Mouse (Mus musculus) stomach, postnatal 0 days (tissue): ENCODE data around the gene Mast1.

ENCODE experiments used
- CTCF ChIP-seq: IDR thresholded peaks from 2 replicates; pipeline ENCODE4 v1.5.1; 2016; ENCODE audit warnings: antibody characterized with exemption, low read depth, mild to moderate bottlenecking, moderate library complexity
- EP300 ChIP-seq: optimal IDR thresholded peaks from 2 replicates; pipeline ENCODE3; 2016; ENCODE audit warnings: antibody characterized with exemption

GRCm38 (mm10) chr8:84908421-84909161 lies 28.6 kb downstream of the Mast1 start, which contains the start of gene Dnase2a:
- TF ChIP-seq CTCF (no peak), EP300 (no peak)
